Mouse (Mus musculus) heart, embryonic 12.5 days (tissue): ENCODE results near the gene Ppp1r15b. TPM values are rescaled to one million over a fixed set of nuclear protein-coding genes. Genes with fewer than 3 reads are reported as not detected.
A peak's percentile ranks its signal among the peaks of the same experiment; 100 is the strongest.

Source experiments
- ATAC-seq: fragments of 200-750 bp; cut with Nextera tagmentation; 2 replicates; pipeline ENCODE4 v1.8.0; 2017; ENCODE audit warnings: moderate TSS enrichment, moderate library complexity; ENCODE audit not compliant: insufficient number of reproducible peaks, low FRiP score
- H3K27ac ChIP-seq: fragments of 300-500 bp; sonication (generic); 2 replicates; pipeline ENCODE4 v1.5.1; 2016; ENCODE audit warnings: mild to moderate bottlenecking, moderate library complexity; ENCODE audit not compliant: poor library complexity, severe bottlenecking
- H3K27me3 ChIP-seq: fragments of 300-500 bp; sonication (generic); replicated peaks from 2 replicates; pipeline ENCODE4 v1.6.1; 2016; ENCODE audit warnings: mild to moderate bottlenecking, moderate library complexity
- H3K36me3 ChIP-seq: fragments of 300-500 bp; sonication (generic); 2 replicates; pipeline ENCODE4 v1.6.1; 2016; ENCODE audit warnings: mild to moderate bottlenecking, moderate library complexity
- H3K4me1 ChIP-seq: fragments of 300-500 bp; sonication (generic); replicated peaks from 2 replicates; pipeline ENCODE4 v1.6.1; 2016; ENCODE audit warnings: mild to moderate bottlenecking
- H3K4me2 ChIP-seq: fragments of 300-500 bp; sonication (generic); 2 replicates; pipeline ENCODE4 v1.6.1; 2016; ENCODE audit warnings: mild to moderate bottlenecking, moderate library complexity
- H3K4me3 ChIP-seq: fragments of 300-500 bp; sonication (generic); 2 replicates; pipeline ENCODE4 v1.5.1; 2016; ENCODE audit warnings: mild to moderate bottlenecking
- H3K9ac ChIP-seq: fragments of 300-500 bp; sonication (generic); 2 replicates; pipeline ENCODE4 v1.6.1; 2016; ENCODE audit warnings: mild to moderate bottlenecking, moderate library complexity
- H3K9me3 ChIP-seq: fragments of 300-500 bp; sonication (generic); replicated peaks from 2 replicates; pipeline ENCODE4 v1.6.1; 2016; ENCODE audit warnings: mild to moderate bottlenecking, moderate library complexity
- WGBS: fragments of 180-500 bp; shearing (Covaris S2); methylation state at CpG from one replicate; pipeline ENCODE4 v1.1.7; 2016; 5-methylcytosine and 5-hydroxymethylcytosine counted together
- polyA plus RNA-seq: library from polyadenylated mRNA; unstranded; fragments of >200 nt; fragmentation: Nextera tagmentation; extraction: Ambion mirVana; gene quantifications from 2 replicates; pipeline ENCODE4 v1.2.1, GENCODE M21; 2016

Ppp1r15b gene
- polyA plus RNA-seq, 1 experiment from 2014 or later = 42.3 TPM

DNA sequence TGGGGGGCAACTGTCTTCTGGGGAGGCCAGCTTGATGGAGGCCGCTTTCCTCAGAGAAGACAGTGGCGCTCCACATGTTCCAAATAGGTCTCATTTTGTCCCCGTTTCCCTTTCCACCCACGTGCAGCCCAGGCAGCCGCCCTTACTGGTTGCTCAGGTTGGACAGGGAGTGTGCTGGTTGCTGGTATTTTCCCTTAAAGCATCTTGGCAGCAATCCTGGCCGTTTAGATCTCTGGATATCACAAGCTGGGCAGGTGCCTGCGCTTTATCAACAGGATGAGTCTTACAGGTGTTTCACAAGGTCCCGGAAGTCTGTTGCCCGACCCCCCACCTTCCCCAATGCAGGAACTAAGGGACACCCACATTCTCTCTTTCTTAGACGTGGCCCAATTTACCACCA, 31.1 kb downstream of the Ppp1r15b start:
- Histone ChIP-seq H3K4me3 (no peak overlapping the region), H3K36me3 (no peaks in the 10 kb centered on the region), H3K4me2 (no peak overlapping the region), H3K9me3 (no peaks in the 10 kb centered on the region), H3K4me1 (peaks cover 33% of the 10 kb centered on the region), H3K27me3 (peaks cover 65% of the 10 kb centered on the region), H3K27ac (no peak overlapping the region), H3K9ac (no peak overlapping the region)
- ATAC-seq = no peak
- WGBS = 61% methylated on average over 10 of the region's 10 CpGs

- Histone ChIP-seq H3K27me3 (peaks cover 66% of the 10 kb centered on the region), H3K4me1 (peaks cover 26% of the 10 kb centered on the region), H3K27ac (no peak overlapping the region), H3K4me2 (no peak overlapping the region), H3K9ac (no peak overlapping the region), H3K36me3 (no peaks in the 10 kb centered on the region), H3K4me3 (no peak overlapping the region), H3K9me3 (no peaks in the 10 kb centered on the region)
- no peak for ATAC-seq
- 47% methylated on average over 8 of the region's 8 CpGs for WGBS
These were observed 32.0 kb downstream of the Ppp1r15b start for GRCm38 (mm10) chr1:133162981-133163380.

DNA sequence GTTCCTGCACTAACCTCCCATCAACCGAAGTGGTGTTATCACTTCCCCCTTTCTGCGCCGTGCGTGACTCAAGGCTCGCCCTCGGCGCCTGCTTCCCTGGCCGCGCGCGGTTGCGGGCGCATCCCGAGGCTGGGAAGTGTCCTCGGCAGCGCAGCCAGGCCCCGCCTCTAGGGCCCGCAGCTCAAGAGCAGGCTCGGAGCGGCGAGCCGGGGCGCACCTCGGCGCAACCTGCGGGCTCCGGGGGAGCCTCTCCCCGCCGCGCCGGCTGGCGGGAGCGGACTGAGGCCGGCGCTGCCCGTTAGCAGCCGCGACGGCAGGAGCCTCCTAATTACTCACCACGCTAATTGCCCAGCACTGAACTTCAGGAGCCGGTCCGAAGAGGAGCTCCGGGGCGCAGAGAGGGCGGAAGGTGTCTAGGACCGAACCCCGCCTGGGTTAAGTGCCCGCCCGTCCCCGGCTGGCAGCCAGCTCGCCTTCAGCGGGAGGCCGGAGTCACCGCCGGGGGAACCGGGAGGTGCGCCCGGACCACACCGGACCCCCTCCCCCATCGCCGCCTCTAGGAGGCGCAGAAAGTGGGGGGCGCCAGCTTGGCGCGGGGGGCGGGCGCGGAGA, 33.0 kb downstream of the Ppp1r15b start, which contains the start of gene Plekha6:
Gene Plekha6 (plus strand): TSS at position 391 of the 612 bp plus-strand sequence.
- H3K36me3 ChIP-seq = no peaks in the 10 kb centered on the region
- WGBS = under 1% methylated on average over 67 of the region's 68 CpGs
- no peak within 1 kb of the TSS for H3K27ac ChIP-seq
- peak within 1 kb of the TSS; percentile 96 for H3K4me2 ChIP-seq
- H3K4me1 ChIP-seq = peaks cover 29% of the 10 kb centered on the region
- peaks cover 74% of the 10 kb centered on the region for H3K27me3 ChIP-seq
- H3K9ac ChIP-seq = peak within 1 kb of the TSS; percentile 70
- no peaks in the 10 kb centered on the region for H3K9me3 ChIP-seq
- ATAC-seq = no peak
- peak within 1 kb of the TSS; percentile 61 for H3K4me3 ChIP-seq

DNA sequence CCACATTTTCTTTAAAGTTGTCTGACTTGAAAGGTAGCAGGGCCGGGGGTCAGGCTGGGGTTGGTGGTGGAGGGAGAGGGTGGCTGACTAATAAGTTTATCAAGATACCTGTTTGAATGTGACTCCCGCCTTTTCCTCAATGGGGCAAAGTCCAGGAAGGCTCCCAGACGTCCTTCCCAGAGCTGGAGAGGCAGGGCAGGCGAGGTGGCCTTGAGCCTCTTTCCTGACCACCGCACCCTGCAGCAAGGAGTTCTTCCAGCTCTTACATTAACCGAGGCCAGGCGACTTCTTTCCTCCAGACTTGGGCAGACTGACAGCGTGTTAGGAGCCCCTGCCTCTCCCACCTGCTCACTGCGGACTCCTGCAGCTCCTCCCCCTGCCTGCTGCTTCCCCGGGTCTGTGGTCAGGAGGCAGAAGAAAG, 33.7 kb downstream of the Ppp1r15b start:
- Histone ChIP-seq H3K4me3 (peak overlapping the region; percentile 61), H3K36me3 (no peaks in the 10 kb centered on the region), H3K9me3 (no peaks in the 10 kb centered on the region), H3K9ac (peak overlapping the region; percentile 70), H3K4me1 (peaks cover 23% of the 10 kb centered on the region), H3K4me2 (peak overlapping the region; percentile 96), H3K27ac (no peak overlapping the region), H3K27me3 (peaks cover 76% of the 10 kb centered on the region)
- ATAC-seq = no peak
- under 1% methylated on average over 10 of the region's 10 CpGs for WGBS

DNA sequence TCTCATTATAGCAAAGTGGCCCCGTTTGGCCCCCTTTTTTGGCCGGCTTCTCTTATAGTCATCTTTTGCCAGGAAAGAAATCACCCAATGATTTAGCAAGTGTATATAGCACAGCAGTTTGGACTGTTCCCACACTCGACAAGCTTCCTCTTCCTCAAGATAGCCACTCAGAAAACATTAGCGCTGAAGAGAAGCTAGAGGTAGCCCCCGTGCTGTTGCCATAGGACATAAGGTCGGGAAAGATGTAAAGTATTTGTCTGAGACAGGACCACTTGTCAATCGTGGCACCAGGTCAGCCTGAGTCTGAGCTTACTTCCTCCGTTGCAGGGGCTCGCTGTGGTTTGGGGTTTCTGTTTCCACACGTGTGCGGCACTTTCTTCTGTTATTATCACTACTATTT, 34.2 kb downstream of the Ppp1r15b start:
- Histone ChIP-seq H3K4me3 (no peak overlapping the region), H3K9me3 (no peaks in the 10 kb centered on the region), H3K4me1 (peaks cover 23% of the 10 kb centered on the region), H3K27me3 (peaks cover 79% of the 10 kb centered on the region), H3K27ac (no peak overlapping the region), H3K36me3 (no peaks in the 10 kb centered on the region), H3K4me2 (peak overlapping the region; percentile 96; the same call in 1 of the 2 replicates), H3K9ac (no peak overlapping the region)
- 28% methylated on average over 11 of the region's 11 CpGs for WGBS
- ATAC-seq = no peak

- Histone ChIP-seq H3K27ac (no peak overlapping the region), H3K9me3 (no peaks in the 10 kb centered on the region), H3K4me3 (no peak overlapping the region), H3K4me1 (peaks cover 19% of the 10 kb centered on the region), H3K9ac (no peak overlapping the region), H3K27me3 (peaks cover 74% of the 10 kb centered on the region), H3K4me2 (peak overlapping the region; percentile 38), H3K36me3 (no peaks in the 10 kb centered on the region)
- WGBS = 44% methylated on average over 19 of the region's 19 CpGs
- no peak; the same call in 1 of the 2 replicates for ATAC-seq
These were observed 37.5 kb downstream of the Ppp1r15b start for GRCm38 (mm10) chr1:133168318-133169060.

GRCm38 (mm10) chr1:133170196-133170595, 39.3 kb downstream of the Ppp1r15b start:
- no peak overlapping the region for H3K4me2 ChIP-seq
- no peak for ATAC-seq
- H3K27me3 ChIP-seq = peaks cover 57% of the 10 kb centered on the region
- H3K27ac ChIP-seq = no peak overlapping the region
- peaks cover 4% of the 10 kb centered on the region for H3K4me1 ChIP-seq
- 73% methylated on average over 8 of the region's 8 CpGs for WGBS
- no peaks in the 10 kb centered on the region for H3K36me3 ChIP-seq
- no peaks in the 10 kb centered on the region for H3K9me3 ChIP-seq
- no peak overlapping the region for H3K4me3 ChIP-seq
- no peak overlapping the region for H3K9ac ChIP-seq

DNA sequence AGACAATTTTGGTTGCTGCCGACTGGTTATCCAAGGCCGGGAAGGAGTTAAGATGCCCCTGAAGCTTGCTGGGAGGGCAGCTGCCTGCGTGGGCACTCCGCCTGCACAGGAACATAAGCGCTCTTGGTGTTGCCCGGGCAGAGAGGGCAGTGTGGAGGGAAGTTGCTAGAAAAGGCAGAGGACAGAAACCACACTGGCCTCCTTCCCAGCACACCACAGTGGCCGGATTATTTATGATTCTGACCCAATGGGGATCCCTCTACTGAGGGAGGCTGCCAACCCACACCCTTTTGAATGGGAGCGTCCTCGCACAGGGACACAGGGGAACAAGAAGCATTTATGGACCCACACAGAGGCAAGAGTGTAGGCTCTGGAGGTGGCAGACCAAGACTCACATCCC, 40.4 kb downstream of the Ppp1r15b start:
- 87% methylated on average over 9 of the region's 9 CpGs for WGBS
- Histone ChIP-seq H3K27ac (no peak overlapping the region), H3K27me3 (peaks cover 52% of the 10 kb centered on the region)

GRCm38 (mm10) chr1:133175150-133175549, 44.2 kb downstream of the Ppp1r15b start:
- Histone ChIP-seq H3K36me3 (no peaks in the 10 kb centered on the region), H3K9ac (no peak overlapping the region), H3K4me2 (no peak overlapping the region), H3K27ac (no peak overlapping the region), H3K4me1 (no peaks in the 10 kb centered on the region), H3K4me3 (no peak overlapping the region), H3K9me3 (no peaks in the 10 kb centered on the region), H3K27me3 (peaks cover 31% of the 10 kb centered on the region)
- 65% methylated on average over 6 of the region's 6 CpGs for WGBS
- no peak for ATAC-seq

More for the DNA sequence above, 40.4 kb downstream of the Ppp1r15b start:
- Histone ChIP-seq H3K4me1 (peaks cover 4% of the 10 kb centered on the region; the same call in 1 of the 2 replicates), H3K4me3 (no peak overlapping the region), H3K4me2 (no peak overlapping the region), H3K36me3 (no peaks in the 10 kb centered on the region), H3K9ac (no peak overlapping the region), H3K9me3 (no peaks in the 10 kb centered on the region)
- ATAC-seq = no peak

DNA sequence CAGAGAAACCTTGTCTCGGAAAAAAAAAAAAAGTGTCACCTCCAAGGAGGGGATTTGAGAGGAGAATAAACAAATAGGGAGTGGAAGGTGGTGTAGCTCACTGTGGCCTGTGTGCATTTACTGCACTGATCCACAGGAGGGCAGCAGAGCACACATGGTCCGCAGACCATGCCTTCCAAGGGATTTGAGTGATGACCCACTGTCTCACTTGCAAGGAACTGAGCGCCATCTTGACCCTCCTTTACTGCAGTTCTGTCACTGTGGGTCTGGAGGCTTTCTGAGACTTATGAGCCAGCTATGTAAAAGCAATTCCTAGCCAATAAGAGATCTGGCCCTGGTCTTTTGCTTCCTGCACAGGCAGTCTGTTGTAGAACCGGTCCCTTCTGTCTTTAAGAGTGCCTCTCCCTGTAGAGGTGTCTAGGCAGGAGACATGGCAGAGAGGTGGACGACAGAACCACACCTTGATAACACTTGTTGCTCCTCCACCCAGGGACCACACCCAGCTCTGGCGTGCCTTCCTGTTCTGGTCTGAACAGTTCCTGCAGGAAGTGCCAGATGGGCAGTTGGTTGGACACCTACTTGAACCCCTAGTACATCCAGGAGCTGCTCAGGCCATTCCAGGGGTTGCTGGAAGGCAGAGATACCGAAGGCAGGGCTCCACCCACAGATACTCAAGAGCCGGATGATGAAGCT, 46.7 kb downstream of the Ppp1r15b start:
- Histone ChIP-seq H3K4me3 (no peak overlapping the region), H3K27me3 (peaks cover 8% of the 10 kb centered on the region; the same call in 1 of the 2 replicates), H3K9ac (no peak overlapping the region), H3K9me3 (no peaks in the 10 kb centered on the region), H3K36me3 (no peaks in the 10 kb centered on the region), H3K4me2 (no peak overlapping the region), H3K27ac (no peak overlapping the region), H3K4me1 (peaks cover 15% of the 10 kb centered on the region)
- WGBS = 40% methylated on average over 8 of the region's 8 CpGs
- ATAC-seq = no peak
